Mouse (Mus musculus): ENCODE measurements around the gene Ripk1.

- TF ChIP-seq CTCF (IDR thresholded peaks at IDR 0.05; ENCODE audit: low read depth) = no peak
- peak; percentile 39; the same call in 1 of the 2 replicates for TF ChIP-seq EP300 (IDR thresholded peaks at IDR 0.05; ENCODE audit: low read depth)
Measured at GRCm38 (mm10) chr13:33965056-33966024, 36.8 kb upstream of the Ripk1 start.

Data from liver, embryonic 14.5 days (tissue).